Mouse (Mus musculus) myocyte (in vitro differentiated cells): ENCODE measurements around the gene Nradd.

Experiments
- CEBPB ChIP-seq: IDR thresholded peaks from 2 replicates; pipeline ENCODE4 v1.6.1; 2011; ENCODE audit warnings: mild to moderate bottlenecking, moderate library complexity; ENCODE audit not compliant: poor library complexity, insufficient read depth, severe bottlenecking
- E2F4 ChIP-seq: IDR thresholded peaks from one replicate; pipeline ENCODE4 v1.6.1; 2011; ENCODE audit warnings: mild to moderate bottlenecking, control low read depth, moderate library complexity; ENCODE audit not compliant: insufficient read depth
- MAX ChIP-seq: IDR thresholded peaks from one replicate; pipeline ENCODE4 v1.6.1; 2011; ENCODE audit warnings: low read depth, mild to moderate bottlenecking, control low read depth
- MYOD1 ChIP-seq, 3 experiments: IDR thresholded peaks; one replicate each; pipeline ENCODE4 v1.6.1; 2011; ENCODE audit warnings: control low read depth in 2 of 3, low read depth in 2 of 3, mild to moderate bottlenecking in 2 of 3, moderate library complexity in 1 of 3; ENCODE audit not compliant: insufficient read length in 2 of 3, control insufficient read depth in 1 of 3
- POLR2A ChIP-seq: IDR thresholded peaks from one replicate; pipeline ENCODE4 v1.6.1; 2011; ENCODE audit warnings: low read depth, mild to moderate bottlenecking, control low read depth, moderate library complexity; ENCODE audit not compliant: insufficient read length
- TCF12 ChIP-seq: IDR thresholded peaks from one replicate; pipeline ENCODE4 v1.6.1; 2011; ENCODE audit warnings: mild to moderate bottlenecking, control low read depth; ENCODE audit not compliant: poor library complexity, insufficient read depth, severe bottlenecking
- TCF3 ChIP-seq: IDR thresholded peaks from one replicate; pipeline ENCODE4 v1.6.1; 2011; ENCODE audit warnings: low read depth, control low read depth; ENCODE audit not compliant: insufficient read length

- TF ChIP-seq E2F4: no peak
- TF ChIP-seq POLR2A: no peak
- no peak for TF ChIP-seq MAX
- TF ChIP-seq MYOD1 (IDR thresholded peaks at IDR 0.05; ENCODE audit: control insufficient read depth in 1 of 3, insufficient read length in 2 of 3, low read depth in 2 of 3): no peak
- no peak for TF ChIP-seq TCF12
- TF ChIP-seq CEBPB: no peak
- no peak for TF ChIP-seq TCF3
These were observed 43.1 kb upstream of the Nradd start for GRCm38 (mm10) chr9:110667219-110667836.
